Mouse (Mus musculus): ENCODE measurements around the gene Cers2.

GRCm38 (mm10) chr3:95286011-95286410, 28.6 kb upstream of the Cers2 start:
- TF ChIP-seq POLR2A (IDR thresholded peaks at IDR 0.05; ENCODE audit: extremely low read depth, insufficient read depth, low read length) (no peak), CTCF (IDR thresholded peaks at IDR 0.05; ENCODE audit: low read depth, low read length) (no peak)

Data from liver, adult 2 months (tissue).